Mouse (Mus musculus) lung, adult 2 months (tissue): ENCODE measurements around the gene B630019K06Rik.

Experiments
- CTCF ChIP-seq: fragments of 200-500 bp; IDR thresholded peaks from 2 replicates; pipeline ENCODE4 v1.5.1; 2011; ENCODE audit warnings: mild to moderate bottlenecking, low read length, control low read depth; ENCODE audit not compliant: insufficient read depth
- POLR2A ChIP-seq: fragments of 200-500 bp; IDR thresholded peaks from 2 replicates; pipeline ENCODE4 v1.6.1; 2011; ENCODE audit warnings: low read depth, mild to moderate bottlenecking, control low read depth, low read length, borderline replicate concordance; ENCODE audit errors: extremely low read depth

GRCm38 (mm10) chrX:8921080-8921479, 28.9 kb downstream of the B630019K06Rik start:
- TF ChIP-seq CTCF (no peak), POLR2A (no peak)
